Mouse (Mus musculus) NIH3T3 (cell line): ENCODE measurements around the gene Hrh2.

Experiments
- DNase-seq: peaks from one replicate; pipeline ENCODE4 v3.0.0-alpha.2; 2012; ENCODE audit warnings: low read depth

Gene Hrh2

DNA sequence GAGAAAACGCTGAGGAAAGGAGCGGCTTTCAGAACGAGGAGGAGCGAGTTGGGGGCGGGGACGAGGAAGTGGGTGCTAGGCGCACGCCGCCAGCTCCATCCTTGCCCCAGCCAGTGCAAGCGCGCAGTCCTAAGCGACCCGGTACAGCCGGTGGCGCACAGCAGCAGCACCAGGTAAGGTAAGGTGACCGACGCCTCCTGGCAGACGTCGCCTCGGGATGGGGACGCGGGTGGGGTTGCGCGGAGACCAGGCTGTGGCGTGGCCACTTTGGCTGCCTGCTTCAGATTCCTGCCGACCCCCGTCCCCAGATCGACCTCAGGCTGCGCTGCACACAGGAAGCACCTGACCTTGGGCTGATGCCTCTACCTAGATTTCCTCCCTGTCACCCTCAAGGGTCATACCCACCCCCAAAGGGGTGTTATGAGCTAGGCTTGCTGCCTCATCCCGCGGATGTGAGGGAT lies at the start of gene Hrh2:
Gene Hrh2, plus strand, starts transcription at position 109 of the 461 bp plus-strand sequence.
- no peak for DNase-seq

DNA sequence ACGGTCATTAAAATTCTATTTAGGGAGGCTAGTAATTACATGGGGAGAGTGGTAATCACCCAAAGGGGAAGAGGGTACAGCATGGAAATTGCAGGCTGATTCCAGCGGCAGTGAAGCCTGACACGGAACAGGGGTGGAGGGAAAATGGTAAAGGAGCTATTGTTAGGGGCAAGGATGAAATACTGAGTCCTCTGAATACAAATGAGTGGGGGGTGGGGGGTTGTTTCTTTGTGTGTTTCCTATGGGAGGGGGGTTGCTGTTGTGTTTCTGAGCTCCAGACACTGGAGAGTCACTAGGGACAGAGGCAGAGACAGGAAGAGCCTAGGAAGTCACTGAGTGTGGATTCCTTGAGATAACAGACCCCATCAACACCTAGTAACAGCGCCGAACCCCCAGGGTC lies 48.1 kb upstream of the Hrh2 start:
- no peak for DNase-seq

DNA sequence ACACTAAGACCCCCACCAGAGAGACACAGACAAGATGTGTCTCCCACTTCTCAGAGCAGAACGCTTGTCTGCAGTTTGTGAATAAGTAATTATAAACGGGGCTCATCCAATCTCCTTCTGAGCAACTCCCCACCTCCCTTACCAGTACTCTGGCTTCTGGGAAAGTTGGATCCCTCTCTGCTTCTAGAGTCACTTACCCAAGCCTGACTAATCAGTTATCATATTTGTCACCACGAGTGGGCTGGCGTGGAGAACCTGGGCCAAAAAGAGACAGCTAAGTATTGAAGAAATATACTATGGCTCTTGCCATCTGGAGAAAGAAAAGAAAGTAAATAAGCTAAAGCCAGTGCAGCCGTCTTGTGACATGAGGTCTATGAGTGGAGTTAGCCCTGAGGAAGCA lies 47.3 kb upstream of the Hrh2 start:
- DNase-seq: no peak

DNA sequence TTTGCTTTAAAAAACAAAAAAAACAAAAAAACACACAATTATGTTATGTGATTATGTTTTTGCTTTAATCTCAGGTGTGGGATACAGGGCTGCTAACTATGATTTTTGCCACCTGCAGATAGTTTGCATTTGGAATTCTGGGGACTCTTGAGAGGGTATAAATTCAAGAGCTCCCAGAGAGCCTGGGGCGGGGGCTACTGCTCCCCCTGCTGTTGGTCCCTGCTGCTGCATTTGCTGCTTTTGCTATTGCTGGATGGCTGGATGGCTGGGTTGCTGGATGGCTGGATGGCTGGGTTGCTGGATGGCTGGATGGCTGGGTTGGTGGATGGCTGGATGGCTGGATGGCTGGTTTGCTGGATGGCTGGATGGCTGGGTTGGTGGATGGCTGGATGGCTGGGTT lies 44.6 kb upstream of the Hrh2 start:
- peak; percentile 21 for DNase-seq

DNA sequence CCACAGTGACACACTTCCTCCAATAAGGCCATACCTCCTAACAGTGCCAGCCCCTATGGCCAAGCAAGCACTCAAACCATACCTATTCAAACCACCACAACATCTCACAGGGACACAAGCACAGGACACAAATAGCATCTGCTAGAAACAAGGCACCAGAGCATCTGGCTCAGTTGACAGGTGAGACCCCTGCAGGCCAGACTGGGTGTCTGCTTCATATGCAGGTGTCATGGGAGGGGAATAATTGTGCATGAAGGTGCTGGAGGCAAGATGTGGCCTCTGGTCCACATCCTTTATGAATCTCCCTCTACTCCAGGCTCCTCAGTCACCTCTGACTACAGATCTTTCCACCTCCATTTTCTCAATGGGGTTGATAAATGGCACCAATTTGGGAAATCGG lies 39.5 kb upstream of the Hrh2 start:
- DNase-seq: no peak

DNA sequence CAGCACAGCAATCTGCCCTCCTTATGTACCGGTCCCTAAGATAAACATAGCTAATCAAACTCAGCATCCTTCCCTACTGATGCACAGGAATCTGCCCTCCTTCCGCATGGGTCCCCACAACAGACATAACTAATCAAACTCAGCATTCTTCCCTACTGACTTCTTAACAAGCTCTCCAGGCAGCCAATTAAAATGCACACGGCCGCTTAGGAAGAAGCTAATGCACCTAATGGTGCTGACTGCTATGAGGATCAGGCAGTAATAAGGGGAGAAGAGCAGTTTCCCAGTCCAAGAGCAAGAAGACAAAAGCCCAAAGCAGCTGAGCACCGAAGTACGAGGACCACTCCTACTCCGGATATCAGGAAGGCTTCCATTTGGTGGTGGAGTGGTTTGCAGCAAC lies 39.0 kb upstream of the Hrh2 start:
- no peak for DNase-seq

DNA sequence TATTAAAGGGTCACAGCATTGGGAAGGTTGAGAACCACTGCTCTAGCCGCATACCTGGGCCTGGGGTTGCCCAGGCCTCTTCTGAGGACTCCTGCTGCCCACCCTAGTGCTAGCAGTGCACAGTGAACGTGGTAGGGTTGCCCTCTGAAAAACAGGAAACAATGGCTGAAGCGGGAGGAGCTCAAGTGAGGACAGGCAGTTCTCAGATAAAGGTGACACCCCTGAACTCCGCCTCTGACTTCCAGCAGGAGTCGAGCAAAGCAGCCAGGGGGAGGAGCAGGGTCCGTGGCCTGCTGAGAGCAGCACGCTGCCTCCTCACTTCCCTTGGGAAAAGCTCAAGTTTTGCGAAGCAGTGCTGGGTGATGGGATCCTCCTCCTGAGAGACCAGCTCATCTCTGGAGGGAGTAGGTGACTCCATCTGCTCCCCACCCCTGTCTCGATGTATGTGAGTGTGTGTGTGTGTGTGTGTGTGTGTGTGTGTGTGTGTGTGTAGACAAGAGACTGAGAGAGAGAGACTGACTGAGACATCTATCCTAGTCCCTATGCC lies 38.2 kb upstream of the Hrh2 start:
- no peak for DNase-seq

DNA sequence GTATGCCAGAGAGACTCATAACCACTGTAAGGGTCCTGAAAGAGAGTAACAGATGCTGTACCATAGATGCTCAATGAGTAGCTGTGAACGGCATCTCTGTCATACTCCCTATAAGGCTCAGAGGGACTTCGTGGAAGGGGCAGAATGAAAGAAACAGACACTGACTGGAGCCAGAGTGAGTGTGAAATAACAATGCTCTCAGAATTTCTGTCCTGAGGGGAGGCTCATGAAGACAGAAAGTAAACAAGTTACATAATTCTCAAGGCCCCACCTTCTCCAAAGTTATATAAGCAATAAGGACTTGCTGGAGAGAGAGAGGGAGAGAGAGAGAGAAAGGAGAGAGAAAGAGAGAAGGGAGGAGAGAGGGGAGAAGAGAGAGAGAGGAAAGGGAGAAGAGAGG lies 36.1 kb upstream of the Hrh2 start:
- DNase-seq: no peak

DNA sequence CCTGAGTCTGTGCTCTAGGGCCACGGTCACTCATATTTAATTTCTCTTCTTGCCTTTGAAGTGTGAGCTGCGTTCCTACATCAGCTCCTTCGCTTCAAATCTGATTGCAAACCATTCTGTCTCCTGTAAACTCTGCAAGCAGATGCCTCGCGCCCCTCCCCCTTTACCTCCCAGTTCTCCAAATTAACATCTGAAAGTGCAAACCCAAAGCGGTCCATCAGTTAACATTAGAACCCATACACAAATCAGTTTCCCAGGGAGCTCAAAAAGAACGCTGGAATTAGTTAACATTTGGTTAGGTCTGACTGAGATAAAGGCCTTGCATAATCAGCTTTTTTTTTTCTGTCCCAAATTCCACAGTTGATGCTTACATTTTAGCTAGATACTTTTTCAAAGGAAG lies 32.7 kb upstream of the Hrh2 start:
- no peak for DNase-seq

DNA sequence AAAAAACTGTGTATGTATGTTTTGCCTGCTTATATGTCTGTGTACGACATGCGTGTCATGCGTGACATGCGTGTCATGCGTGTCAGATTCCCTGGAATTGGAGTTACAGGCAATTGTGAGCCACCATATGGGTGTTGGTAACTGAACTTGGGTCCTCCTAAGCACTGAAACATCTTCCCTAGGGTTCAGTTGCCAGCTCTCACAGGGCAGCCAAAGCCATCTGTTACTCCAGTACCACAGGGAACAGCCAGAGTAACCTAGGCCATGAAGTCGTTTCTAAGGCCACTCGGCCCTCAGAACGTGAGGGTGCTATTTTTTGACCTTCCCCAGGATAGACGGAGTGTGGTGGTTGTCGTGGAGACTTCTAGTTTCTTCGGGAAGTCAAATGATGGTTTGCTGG lies 32.2 kb upstream of the Hrh2 start:
- DNase-seq: no peak

DNA sequence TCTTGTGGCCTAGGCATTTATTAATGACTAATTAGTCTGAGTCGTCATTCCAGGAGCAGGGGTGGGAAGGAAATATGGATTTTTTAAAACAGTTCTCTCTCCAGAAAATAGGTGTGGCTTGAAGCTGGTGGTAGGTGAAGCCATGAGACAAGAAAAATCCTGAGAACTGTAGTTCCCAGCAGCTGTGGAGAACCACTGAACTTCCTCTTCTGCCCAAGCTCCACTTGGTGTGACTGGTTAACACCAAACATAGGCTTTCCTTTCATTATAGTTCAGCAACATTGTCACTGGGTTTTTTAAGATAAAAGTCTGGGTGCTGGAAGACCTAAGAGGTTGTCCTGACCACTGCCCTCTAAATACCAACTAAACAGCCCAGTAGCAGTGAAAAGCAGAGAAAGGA lies 31.4 kb upstream of the Hrh2 start:
- no peak for DNase-seq

DNA sequence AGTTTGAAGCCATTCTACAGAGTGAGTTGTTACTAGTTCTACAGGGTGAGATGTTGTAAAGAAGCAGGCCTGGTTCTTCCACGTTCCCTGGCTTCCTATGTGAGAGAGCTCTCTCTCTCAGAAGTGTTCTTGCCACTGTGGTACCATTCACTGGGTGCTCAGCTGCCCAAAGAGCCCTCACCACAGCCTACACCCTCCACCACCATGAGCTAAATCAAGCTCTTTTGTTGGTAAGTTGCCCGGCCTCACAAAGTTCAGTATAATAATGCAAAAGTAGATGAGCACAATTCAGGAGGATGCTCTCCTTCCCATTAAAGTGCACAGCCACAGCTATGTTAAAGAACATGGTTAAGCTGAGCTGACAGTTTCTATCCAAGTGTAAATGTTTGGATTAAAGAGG lies 30.4 kb upstream of the Hrh2 start:
- DNase-seq: no peak

DNA sequence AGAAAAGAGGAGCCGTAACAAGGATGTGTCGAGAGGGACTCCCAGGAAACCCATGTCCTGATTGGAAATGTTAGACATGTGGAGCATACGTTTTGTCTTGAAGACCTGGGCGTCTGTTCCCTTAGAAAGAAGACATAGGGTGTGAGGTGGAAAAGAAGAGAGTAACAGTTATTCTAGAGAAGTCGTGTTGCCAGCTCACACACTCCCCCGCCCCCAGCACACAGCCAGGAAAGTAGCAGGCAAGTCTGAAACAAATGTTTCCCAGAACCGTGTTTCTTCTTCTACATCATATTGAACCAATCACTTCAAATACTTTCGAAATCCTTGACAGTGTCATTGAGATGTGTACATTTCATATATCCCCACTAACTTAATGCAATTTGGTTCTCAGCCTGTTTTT lies 28.6 kb upstream of the Hrh2 start:
- DNase-seq: no peak

DNA sequence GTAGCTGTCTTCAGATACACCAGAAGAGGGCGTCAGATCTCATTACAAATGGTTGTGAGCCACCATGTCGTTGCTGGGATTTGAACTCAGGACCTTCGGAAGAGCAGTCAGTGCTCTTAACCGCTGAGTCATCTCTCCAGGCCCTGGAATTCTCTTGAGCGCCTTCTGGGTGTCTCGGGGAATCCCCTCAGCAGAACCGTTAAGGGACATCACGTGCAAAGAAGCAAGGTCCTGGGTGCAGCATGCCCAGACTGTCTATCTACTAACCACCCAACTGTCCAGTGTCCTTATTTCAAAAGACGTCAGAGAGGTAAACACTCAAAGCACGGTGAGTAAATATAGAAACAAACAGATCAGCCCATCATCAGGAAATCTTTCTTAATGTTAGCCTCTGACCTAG lies 27.5 kb upstream of the Hrh2 start:
- DNase-seq: no peak

DNA sequence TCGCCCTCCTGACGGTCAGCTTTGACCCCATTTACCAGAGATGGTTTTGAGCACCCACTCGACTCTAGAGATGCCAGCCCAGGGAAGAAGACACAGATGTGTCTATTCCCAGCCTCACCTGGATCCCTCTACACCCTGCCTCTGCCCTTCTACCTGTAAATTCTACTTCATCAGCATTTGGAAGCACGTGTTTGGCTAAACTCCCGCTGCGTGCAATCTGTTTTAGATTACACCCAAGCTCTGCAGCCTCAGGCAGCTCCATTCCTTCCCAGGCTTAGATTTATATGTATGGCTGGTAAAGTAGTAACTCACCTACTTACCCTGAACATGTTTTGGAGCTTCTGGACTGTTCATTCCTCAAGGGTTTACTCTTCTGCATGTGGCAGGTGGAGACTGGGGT lies 26.9 kb upstream of the Hrh2 start:
- peak; percentile 10 for DNase-seq

DNA sequence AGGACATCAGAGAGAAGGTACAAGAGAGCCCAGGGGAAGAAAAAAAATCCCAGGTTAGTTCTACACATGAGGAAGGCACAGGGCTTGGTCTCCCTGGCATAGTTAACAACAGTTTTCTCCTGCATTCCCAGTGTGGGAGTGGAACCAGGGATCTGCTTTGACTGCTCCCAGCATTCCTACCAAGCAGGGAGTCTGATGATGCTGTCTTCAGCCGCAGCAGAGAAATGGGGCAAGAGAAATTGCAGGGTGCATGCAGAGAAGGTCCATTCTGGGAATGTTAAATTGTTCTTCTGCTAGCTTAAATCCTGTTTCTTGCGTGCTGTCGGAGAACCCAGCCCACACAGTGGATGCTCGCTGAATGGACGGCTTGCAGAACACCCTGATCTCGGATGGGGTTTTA lies 26.2 kb upstream of the Hrh2 start:
- DNase-seq: no peak

DNA sequence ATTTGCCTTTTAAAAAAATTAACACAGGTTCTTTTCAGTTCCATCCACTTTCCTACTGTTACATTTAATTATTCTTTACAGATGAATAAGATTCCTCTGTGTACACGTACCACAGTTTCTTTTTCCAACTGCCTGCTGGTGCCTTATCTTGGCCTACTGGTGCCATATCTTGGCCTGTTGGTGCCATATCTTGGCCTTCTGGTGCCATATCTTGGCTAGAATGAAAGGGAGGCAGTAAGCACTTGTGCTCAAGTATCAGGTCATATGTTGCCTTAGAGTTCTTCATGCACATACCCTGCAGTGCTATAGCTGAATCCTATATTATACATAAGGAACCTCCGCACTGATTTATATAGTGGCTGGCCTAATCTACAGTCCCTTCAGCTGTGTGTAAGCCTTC lies 24.9 kb upstream of the Hrh2 start:
- no peak for DNase-seq

DNA sequence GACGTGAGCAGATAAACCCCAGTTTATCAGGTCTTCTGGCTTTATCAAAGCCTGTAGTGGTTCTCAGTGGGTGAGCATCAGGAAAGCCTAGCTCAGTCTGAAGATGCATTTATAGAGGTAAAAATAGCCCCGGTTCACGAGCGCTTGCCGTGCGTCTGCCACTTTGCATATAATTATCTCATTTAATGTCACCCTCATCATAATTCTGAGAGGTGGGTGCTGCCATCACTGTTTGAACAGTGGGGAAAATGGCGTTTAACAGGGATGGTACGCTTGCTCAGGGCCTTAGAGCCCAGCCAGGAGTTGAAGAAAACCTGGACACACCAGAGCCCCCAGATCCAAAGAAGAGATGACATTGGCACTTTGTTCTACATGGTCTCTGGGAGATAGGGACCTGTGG lies 23.3 kb upstream of the Hrh2 start:
- no peak for DNase-seq

DNA sequence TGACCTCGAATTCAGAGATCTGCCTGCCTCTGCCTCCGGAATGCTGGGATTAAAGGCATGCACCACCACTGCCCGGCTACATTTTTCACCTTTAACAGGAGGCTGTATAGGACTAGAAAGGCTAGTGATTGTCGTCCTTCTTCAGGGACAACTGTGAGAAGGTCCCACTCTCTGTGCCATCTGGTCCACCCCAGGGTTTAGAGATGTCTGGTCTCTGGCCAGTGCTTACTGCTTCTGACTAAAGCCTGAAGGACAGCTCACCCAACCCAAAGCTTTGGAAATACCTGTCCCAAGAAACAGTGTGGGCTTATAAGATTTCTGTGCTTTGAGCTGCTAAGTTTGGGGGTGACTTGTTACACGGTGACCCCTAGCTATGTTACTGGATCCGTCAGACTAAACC lies 21.6 kb upstream of the Hrh2 start:
- DNase-seq: no peak

DNA sequence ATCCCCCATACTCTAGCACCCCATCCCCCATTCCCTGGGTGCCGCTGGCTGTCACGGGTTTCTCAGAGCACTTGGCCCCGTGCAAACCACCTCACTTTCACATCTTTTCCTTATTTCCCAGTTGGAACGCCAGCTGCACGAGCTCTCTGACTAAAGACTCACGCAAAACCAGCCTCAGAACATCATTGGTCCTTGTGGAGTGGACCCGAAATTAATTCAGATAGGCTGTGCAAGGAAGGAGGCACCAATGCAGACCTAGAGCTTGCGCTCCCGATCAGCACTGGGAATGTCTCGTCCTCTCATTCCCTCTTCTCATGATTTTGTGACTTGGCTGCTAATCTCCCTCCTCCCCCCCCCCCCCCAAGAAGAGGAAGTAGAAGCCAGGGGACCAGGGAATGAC lies 20.6 kb upstream of the Hrh2 start:
- DNase-seq: no peak

DNA sequence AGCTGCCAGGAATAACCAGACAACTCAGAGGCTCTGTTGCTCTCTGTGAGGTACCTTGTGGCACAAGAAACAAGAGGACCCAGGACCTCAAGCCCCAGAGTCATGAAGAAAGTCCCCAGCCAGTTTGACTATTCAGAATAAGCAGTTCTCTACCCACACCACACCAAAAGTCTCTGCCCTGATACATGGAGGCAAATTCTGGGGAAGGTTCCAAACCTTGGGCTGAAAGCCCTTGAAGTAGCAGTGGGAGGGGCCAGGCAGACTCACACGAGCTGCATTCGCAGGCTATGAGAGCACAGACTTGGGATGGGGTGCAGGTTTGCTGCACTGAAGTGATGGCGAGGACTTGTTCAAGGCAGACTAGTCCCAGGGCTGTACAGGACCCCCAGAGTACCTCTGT lies 20.2 kb upstream of the Hrh2 start:
- no peak for DNase-seq

DNA sequence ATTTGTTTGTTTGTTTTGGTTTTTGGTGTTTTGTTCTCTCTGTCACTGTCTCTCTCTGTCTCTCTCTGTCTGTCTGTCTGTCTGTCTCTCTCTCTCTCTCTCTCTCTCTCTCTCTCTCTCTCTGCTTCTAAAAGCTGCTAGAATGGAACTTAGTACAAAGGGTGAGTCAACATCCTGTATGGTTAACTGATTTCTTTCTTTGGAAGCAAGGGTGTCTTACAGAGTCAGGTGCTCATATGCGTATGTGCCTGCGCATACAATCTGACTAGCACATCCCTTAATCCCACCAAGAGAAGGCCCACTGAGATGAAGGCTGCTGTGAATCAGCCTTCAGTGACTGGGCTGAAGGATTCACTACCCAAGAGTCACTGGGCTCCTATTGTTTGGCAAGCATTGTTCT lies 18.0 kb upstream of the Hrh2 start:
- DNase-seq: no peak

DNA sequence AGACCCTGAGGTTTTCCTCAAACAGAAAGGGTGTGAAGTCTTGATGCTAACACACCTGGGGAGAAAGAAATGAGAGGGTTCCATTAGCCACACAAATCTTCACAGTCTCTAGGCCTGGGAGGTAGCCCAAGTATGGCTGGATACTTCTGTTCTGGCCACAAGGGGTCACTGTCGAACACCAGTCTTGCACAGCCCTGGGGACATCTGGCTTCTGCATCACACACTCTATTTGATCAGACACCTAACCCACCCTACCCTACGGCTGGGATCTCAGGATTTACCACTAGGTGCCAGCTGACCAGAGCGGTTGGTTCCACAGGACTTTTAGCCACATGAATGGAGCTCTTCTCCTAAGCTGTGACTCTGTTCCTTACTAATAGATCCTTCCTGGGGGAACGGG lies 17.2 kb upstream of the Hrh2 start:
- no peak for DNase-seq

DNA sequence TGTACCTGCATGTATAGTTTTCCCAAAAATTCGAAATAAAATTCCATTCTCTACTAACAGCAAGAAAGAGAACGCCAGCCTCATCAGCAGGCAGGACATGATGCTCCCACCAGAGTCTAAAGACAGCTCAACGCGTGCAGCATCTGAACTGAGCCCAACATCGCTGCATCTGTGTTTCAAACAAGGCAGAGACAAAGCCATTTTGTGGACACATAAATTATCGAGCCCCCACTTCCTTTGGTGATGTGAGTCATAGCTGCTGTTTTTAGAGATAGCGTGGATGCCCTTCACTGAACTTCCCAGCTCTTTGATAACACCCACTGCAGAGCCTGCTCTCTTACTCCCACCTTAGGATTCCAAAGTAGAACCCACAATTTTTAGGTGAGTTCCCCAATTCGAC lies 16.5 kb upstream of the Hrh2 start:
- no peak for DNase-seq

DNA sequence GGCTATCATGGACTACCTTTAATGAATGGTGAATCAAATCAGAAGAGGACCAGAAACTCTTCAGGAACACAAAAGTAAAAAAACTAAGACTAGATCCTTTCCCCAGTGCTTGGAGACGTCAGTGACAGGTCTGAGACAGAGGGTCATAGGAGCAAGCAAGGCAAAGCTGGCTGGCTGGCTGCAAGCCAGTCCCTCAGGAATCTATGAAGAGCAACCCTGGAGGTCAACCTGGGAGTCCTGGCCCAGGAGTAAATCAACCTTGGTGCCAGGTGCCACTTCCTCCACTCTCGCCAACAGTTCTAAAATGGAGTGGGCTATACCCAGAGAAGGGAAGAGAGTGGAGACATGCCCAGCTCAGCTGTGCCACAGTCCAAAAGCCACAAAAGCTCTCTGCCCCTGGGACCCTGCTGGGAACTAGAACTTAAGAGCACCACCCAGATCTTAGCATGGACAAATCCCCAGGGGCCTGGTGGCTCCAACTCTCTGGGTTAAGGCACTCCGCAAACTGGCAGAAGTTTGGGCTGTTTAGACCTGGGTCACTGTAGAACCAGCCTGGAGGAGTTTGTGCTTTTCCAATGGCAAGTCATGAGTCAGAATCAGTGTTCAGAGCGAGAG lies 15.4 kb upstream of the Hrh2 start:
- DNase-seq: no peak
